Mouse (Mus musculus): ENCODE results near the gene Endov. TPM values are rescaled to one million over a fixed set of nuclear protein-coding genes. Genes with fewer than 3 reads are reported as not detected.

Gene Endov
- polyA plus RNA-seq, 1 experiment from 2014 or later, result 11.5 TPM

- WGBS, result 76% methylated on average over 9 of the region's 9 CpGs
- Histone ChIP-seq H3K4me3 (replicated peaks) (no peak overlapping the region), H3K4me1 (no peaks in the 10 kb centered on the region), H3K36me3 (no peaks in the 10 kb centered on the region), H3K9me3 (no peaks in the 10 kb centered on the region), H3K9ac (no peak overlapping the region), H3K27me3 (replicated peaks) (peaks cover 42% of the 10 kb centered on the region), H3K27ac (no peak overlapping the region), H3K4me2 (no peak overlapping the region)
- ATAC-seq (ENCODE audit: insufficient read depth, low FRiP score, low read depth), result no peak
Measured at GRCm38 (mm10) chr11:119540560-119540959, 49.4 kb downstream of the Endov start.

- 0 out of 2 replicates have a peak, but pooled peaks cover 3% of the 10 kb centered on the region for H3K4me1 ChIP-seq
- H3K4me3 ChIP-seq (replicated peaks), result no peak overlapping the region
- H3K36me3 ChIP-seq, result no peaks in the 10 kb centered on the region
- no peak overlapping the region for H3K4me2 ChIP-seq
- 83% methylated on average over 9 of the region's 9 CpGs for WGBS
- no peak overlapping the region for H3K27ac ChIP-seq
- ATAC-seq (ENCODE audit: insufficient read depth, low FRiP score, low read depth), result no peak
- H3K27me3 ChIP-seq (replicated peaks), result peaks cover 47% of the 10 kb centered on the region
- no peaks in the 10 kb centered on the region for H3K9me3 ChIP-seq
- no peak overlapping the region for H3K9ac ChIP-seq
Measured at GRCm38 (mm10) chr11:119541082-119541481, 49.9 kb downstream of the Endov start.

DNA sequence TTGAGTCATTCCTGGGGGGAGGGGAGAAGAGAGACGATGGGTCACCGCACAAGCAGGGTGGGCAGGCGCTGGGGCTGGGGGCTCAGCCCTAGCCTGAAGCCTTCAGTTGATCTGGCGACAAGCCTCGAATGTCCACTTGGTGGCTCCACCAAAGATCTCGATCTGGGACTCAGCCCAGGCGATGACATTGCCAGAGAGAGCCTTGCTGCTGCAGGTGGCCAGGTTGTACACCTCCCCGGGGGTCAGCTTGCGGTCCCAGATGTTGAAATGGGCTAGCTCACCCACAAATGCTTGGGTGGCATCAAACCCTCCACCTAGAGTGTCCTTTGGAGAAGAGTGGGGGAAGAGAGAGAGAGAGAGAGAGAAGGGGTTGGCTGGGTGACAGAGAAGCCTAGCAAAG lies 51.2 kb downstream of the Endov start:
- no peak overlapping the region for H3K9ac ChIP-seq
- 44% methylated on average over 9 of the region's 9 CpGs for WGBS
- no peak for ATAC-seq (ENCODE audit: insufficient read depth, low FRiP score, low read depth)
- H3K27ac ChIP-seq, result no peak overlapping the region
- no peak overlapping the region for H3K4me2 ChIP-seq
- peaks cover 59% of the 10 kb centered on the region for H3K27me3 ChIP-seq (replicated peaks)
- H3K4me1 ChIP-seq, result peaks cover 15% of the 10 kb centered on the region
- H3K9me3 ChIP-seq, result no peaks in the 10 kb centered on the region
- H3K36me3 ChIP-seq, result no peaks in the 10 kb centered on the region
- H3K4me3 ChIP-seq (replicated peaks), result no peak overlapping the region

GRCm38 (mm10) chr11:119542886-119543285 lies 51.7 kb downstream of the Endov start:
- ATAC-seq (ENCODE audit: insufficient read depth, low FRiP score, low read depth), result no peak; the same call in 1 of the 2 replicates
- WGBS, result 72% methylated on average over 5 of the region's 5 CpGs
- Histone ChIP-seq H3K9me3 (no peaks in the 10 kb centered on the region), H3K27me3 (replicated peaks) (peaks cover 64% of the 10 kb centered on the region), H3K36me3 (no peaks in the 10 kb centered on the region), H3K27ac (no peak overlapping the region), H3K4me2 (no peak overlapping the region), H3K9ac (no peak overlapping the region), H3K4me1 (peaks cover 20% of the 10 kb centered on the region), H3K4me3 (replicated peaks) (no peak overlapping the region)

DNA sequence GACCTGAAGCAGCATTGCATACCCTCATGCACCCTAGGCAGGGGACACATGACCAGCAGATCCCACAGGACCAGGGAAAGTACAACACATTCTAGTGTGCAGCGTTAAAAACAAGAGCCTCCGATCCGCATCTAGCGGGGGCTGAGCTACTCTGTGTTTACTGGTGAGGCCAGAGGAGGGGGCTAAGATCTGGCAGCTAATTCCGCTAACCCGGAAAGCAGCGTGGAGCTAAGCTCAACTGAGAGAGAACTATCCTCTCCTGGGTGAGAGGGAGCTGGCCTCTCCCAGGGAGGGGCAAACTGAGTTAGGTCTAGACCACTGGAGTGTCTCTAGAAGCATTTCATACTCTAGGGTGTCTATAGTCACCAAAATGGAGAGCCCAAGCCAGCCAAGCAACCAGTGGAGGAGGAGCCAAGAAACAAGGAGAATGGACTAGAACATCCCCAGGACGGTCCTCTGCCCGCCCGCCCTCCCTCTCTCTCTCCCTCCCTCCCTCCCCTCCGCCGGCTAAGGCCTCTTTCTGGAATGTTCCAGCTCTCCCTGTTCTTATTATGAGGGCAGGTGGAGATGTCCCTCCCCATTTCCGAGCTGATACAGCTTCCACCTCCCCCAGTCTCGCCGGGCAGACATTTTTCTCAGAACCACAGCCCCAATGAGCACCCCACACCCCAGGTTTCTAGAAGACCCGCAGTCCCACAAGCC lies 52.8 kb downstream of the Endov start:
- WGBS, result 52% methylated on average over 11 of the region's 16 CpGs
- peaks cover 75% of the 10 kb centered on the region for H3K27me3 ChIP-seq (replicated peaks)
- H3K9me3 ChIP-seq, result no peaks in the 10 kb centered on the region
- H3K4me2 ChIP-seq, result no peak overlapping the region
- H3K4me1 ChIP-seq, result peaks cover 30% of the 10 kb centered on the region
- H3K9ac ChIP-seq, result no peak overlapping the region
- no peak overlapping the region for H3K4me3 ChIP-seq (replicated peaks)
- no peak overlapping the region for H3K27ac ChIP-seq
- ATAC-seq (ENCODE audit: insufficient read depth, low FRiP score, low read depth), result no peak
- no peaks in the 10 kb centered on the region for H3K36me3 ChIP-seq

GRCm38 (mm10) chr11:119544518-119545105 lies 53.5 kb downstream of the Endov start:
- 84% methylated on average over 15 of the region's 15 CpGs for WGBS
- no peak overlapping the region for H3K4me2 ChIP-seq
- no peak overlapping the region for H3K4me3 ChIP-seq (replicated peaks)
- no peaks in the 10 kb centered on the region for H3K9me3 ChIP-seq
- ATAC-seq (ENCODE audit: insufficient read depth, low FRiP score, low read depth), result no peak
- H3K9ac ChIP-seq, result no peak overlapping the region
- no peaks in the 10 kb centered on the region for H3K36me3 ChIP-seq
- no peak overlapping the region for H3K27ac ChIP-seq
- H3K4me1 ChIP-seq, result peaks cover 37% of the 10 kb centered on the region
- peaks cover 81% of the 10 kb centered on the region for H3K27me3 ChIP-seq (replicated peaks)

- no peak overlapping the region for H3K4me3 ChIP-seq (replicated peaks)
- no peak overlapping the region for H3K27ac ChIP-seq
- H3K9ac ChIP-seq, result no peak overlapping the region
- no peaks in the 10 kb centered on the region for H3K9me3 ChIP-seq
- H3K4me1 ChIP-seq, result peaks cover 38% of the 10 kb centered on the region
- H3K27me3 ChIP-seq (replicated peaks), result peaks cover 80% of the 10 kb centered on the region
- no peak for ATAC-seq (ENCODE audit: insufficient read depth, low FRiP score, low read depth)
- no peak overlapping the region for H3K4me2 ChIP-seq
- H3K36me3 ChIP-seq, result no peaks in the 10 kb centered on the region
- 58% methylated on average over 3 of the region's 3 CpGs for WGBS
Measured at GRCm38 (mm10) chr11:119545281-119545680, 54.1 kb downstream of the Endov start.

DNA sequence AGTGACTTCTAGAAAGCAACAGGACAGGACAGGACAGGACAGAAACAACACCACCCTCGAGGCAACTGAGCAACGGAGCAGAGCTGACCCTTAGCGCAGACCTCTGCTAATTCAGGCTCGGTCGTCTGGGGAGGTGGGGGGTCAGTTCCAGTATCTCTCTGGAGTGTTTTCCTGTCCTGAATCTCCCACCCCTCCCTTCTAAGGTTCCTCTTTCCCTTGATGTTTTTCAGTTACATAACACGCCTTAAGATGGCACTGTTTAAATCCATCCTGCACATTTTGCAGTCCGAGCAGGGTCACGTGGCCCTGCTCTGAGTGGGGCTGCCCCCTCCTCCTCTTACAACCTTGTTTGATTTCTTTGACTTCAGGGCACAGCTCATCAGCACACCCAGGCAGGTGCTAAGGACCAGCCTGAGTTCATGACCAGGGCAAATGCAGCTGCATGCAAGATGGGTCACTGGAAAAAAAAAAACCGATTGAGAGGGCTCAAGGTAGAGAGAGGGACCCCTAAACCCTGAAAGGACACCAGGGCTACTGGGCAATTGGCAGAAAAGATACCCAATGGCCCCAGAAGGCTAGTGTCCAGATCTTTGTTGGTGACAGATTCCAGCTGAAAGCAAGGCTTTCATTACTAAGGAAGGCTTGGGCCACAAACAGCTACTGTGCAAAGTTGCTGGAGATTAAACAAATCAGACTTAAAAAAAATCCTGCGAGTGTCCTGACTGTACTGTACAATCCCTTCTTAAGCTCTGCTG lies 54.8 kb downstream of the Endov start:
- WGBS, result 7% methylated on average over 10 of the region's 10 CpGs
- Histone ChIP-seq H3K9me3 (no peaks in the 10 kb centered on the region), H3K4me1 (peaks cover 38% of the 10 kb centered on the region), H3K4me2 (peak overlapping the region; percentile 100), H3K9ac (no peak overlapping the region), H3K36me3 (no peaks in the 10 kb centered on the region), H3K27ac (no peak overlapping the region), H3K4me3 (replicated peaks) (peak overlapping the region; percentile 53; the same call in 1 of the 2 replicates), H3K27me3 (replicated peaks) (peaks cover 80% of the 10 kb centered on the region)
- ATAC-seq (ENCODE audit: insufficient read depth, low FRiP score, low read depth), result no peak

- no peak overlapping the region for H3K27ac ChIP-seq
- H3K4me2 ChIP-seq, result peak overlapping the region; percentile 100
- ATAC-seq (ENCODE audit: insufficient read depth, low FRiP score, low read depth), result no peak
- no peaks in the 10 kb centered on the region for H3K9me3 ChIP-seq
- no peaks in the 10 kb centered on the region for H3K36me3 ChIP-seq
- no peak overlapping the region for H3K9ac ChIP-seq
- under 1% methylated on average over 46 of the region's 46 CpGs for WGBS
- H3K4me3 ChIP-seq (replicated peaks), result peak overlapping the region; percentile 53
- H3K4me1 ChIP-seq, result peaks cover 38% of the 10 kb centered on the region
- peaks cover 81% of the 10 kb centered on the region for H3K27me3 ChIP-seq (replicated peaks)
Measured at GRCm38 (mm10) chr11:119546496-119547182, 55.5 kb downstream of the Endov start.

DNA sequence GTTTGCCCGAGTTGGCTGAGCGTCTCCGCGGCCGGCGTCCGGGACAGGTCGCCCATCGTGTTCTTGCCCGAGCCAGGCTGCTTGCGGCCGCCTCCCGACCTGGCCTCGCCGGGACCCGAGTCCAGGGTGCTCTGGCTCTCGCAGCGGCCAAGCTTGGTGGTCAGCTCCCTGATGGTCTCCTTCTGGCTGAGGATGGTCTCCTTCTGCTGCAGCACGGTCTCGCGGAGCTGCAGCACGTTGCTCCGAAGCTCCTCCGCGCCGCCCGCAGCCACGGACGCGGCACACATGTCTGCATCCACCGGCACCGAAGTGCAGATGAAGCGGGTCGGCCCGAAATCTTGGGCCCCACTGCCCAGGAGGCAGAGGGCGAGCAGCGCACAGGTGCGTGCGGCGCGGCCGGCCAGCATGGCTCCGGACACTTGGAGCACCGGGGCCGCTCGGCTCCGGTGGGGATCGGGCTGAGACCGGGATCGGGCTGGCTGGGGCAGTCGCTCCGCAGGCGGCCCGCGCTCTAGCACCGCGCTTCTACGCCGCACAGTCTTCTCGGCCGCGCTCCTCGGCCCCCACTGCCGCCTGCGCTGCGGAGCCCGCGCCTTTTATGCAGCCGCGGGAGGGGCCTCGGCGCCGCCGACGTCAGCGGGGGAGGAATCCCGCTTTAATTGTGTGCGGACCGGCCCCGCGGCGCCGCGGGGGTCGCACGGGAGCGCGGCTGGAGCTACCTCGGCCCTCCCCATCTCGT lies 56.2 kb downstream of the Endov start, which contains the start of gene Nptx1:
Nptx1 (minus strand) TSS at position 571 of the 739 bp plus-strand sequence.
- ATAC-seq (ENCODE audit: insufficient read depth, low FRiP score, low read depth), result no peak

GRCm38 (mm10) chr11:119547951-119548591 lies 56.9 kb downstream of the Endov start:
- Histone ChIP-seq H3K27me3 (replicated peaks) (peaks cover 75% of the 10 kb centered on the region), H3K9me3 (no peaks in the 10 kb centered on the region), H3K4me3 (replicated peaks) (peak overlapping the region; percentile 53), H3K9ac (peak overlapping the region; percentile 50), H3K36me3 (no peaks in the 10 kb centered on the region), H3K4me2 (peak overlapping the region; percentile 100), H3K27ac (no peak overlapping the region), H3K4me1 (peaks cover 46% of the 10 kb centered on the region)
- WGBS, result under 1% methylated on average over 34 of the region's 39 CpGs
- ATAC-seq (ENCODE audit: insufficient read depth, low FRiP score, low read depth), result no peak

More for the DNA sequence above, 56.2 kb downstream of the Endov start, which contains the start of gene Nptx1:
- Histone ChIP-seq H3K27ac (no peak within 1 kb of the TSS), H3K4me2 (peak within 1 kb of the TSS; percentile 100), H3K9me3 (no peaks in the 10 kb centered on the region), H3K9ac (peak within 1 kb of the TSS; percentile 50), H3K4me3 (replicated peaks) (peak within 1 kb of the TSS; percentile 53), H3K36me3 (no peaks in the 10 kb centered on the region), H3K27me3 (replicated peaks) (peaks cover 81% of the 10 kb centered on the region), H3K4me1 (peaks cover 40% of the 10 kb centered on the region)
- WGBS, result under 1% methylated on average over 77 of the region's 90 CpGs
